Mouse (Mus musculus): ENCODE data around the gene Rnf208. TPM values are rescaled to one million over a fixed set of nuclear protein-coding genes. Genes with fewer than 3 reads are reported as not detected.

The Rnf208 gene
- total and polyA plus RNA-seq, 3 experiments = 0.22 to 54.7 (median 18.4) TPM

DNA sequence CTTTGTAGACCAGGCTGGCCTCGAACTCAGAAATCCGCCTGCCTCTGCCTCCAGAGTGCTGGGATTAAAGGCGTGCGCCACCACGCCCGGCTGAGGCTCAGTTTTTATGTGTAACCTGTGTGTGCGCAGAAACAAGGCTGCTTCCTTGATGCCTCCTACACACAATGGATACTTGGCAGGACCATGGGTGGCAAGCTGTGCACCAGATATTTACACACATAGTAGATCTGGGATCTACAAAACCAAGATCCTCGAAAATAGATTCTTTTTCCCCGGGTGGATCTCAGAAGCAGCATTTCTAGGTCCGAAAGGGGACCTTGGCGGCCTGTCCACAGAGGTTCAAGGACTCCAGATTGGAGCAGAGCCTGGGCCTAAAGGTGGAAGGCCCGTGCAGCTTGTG lies 19.8 kb downstream of the Rnf208 start:
- Histone ChIP-seq H3K36me3 (replicated peaks) (peaks cover 43% of the 10 kb centered on the region), H3K4me1 (ENCODE audit: insufficient read depth, low read depth, low read length) (peaks cover 65% of the 10 kb centered on the region), H3K4me3 (ENCODE audit: low read depth, low read length) (peak overlapping the region; percentile 89), H3K27me3 (ENCODE audit: insufficient read depth, low read length) (no peaks in the 10 kb centered on the region), H3K9me3 (replicated peaks) (no peaks in the 10 kb centered on the region)
- ATAC-seq (ENCODE audit: extremely low read depth, insufficient number of reproducible peaks, low FRiP score, poor library complexity, severe bottlenecking) (no peak), DNase-seq (ENCODE audit: low spot score) (no peak)
- TF ChIP-seq TAL1 (conservative IDR thresholded peaks at IDR 0.05; ENCODE audit: low read depth, low read length) (no peak), POLR2AphosphoS5 (IDR thresholded peaks at IDR 0.05; ENCODE audit: insufficient replicate concordance, low read depth, low read length) (no peak)

DNA sequence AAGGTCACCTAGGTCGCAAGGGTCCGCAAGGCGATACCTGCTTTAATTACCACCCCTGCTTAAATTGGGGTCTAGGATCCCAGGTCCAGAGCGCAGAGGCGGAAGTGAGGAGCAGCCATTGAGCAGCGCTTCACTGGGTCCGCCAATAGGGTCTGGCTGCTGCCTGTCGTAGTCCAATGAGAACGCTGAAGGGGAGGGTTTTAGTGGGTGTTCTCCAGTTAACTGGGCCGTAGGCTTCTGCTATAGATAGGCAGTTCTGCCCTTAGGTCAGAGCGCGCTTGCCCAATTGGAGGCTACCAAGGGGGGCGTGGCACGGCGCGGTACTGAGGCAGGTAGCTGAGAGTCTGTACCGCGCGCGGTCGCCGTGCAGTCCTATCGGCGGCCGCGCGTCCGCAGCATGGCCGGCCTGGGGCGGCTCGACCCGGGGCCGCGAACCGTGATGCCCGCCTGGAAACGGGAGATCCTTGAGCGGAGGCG lies 20.3 kb downstream of the Rnf208 start, which contains the start of gene Tprn:
Gene Tprn (plus strand): TSS at position 328 of the 477 bp plus-strand sequence.
- peak; percentile 98 for ATAC-seq (ENCODE audit: extremely low read depth, insufficient number of reproducible peaks, low FRiP score, poor library complexity, severe bottlenecking)
- H3K27me3 ChIP-seq (ENCODE audit: insufficient read depth, low read length) = no peaks in the 10 kb centered on the region
- H3K36me3 ChIP-seq (replicated peaks) = peaks cover 45% of the 10 kb centered on the region
- peak within 1 kb of the TSS; percentile 89 for H3K4me3 ChIP-seq (ENCODE audit: low read depth, low read length)
- TF ChIP-seq CTCF (IDR thresholded peaks at IDR 0.05; ENCODE audit: low read depth, low read length) = no peak
- no peak for TF ChIP-seq GATA1 (IDR thresholded peaks at IDR 0.05; ENCODE audit: borderline replicate concordance, low read length)
- no peak for TF ChIP-seq GATA2 (IDR thresholded peaks at IDR 0.05; ENCODE audit: borderline replicate concordance, low read depth, low read length)
- TF ChIP-seq POLR2AphosphoS5 (IDR thresholded peaks at IDR 0.05; ENCODE audit: insufficient replicate concordance, low read depth, low read length) = no peak
- no peak for TF ChIP-seq TAL1 (conservative IDR thresholded peaks at IDR 0.05; ENCODE audit: low read depth, low read length)
- DNase-seq (ENCODE audit: low spot score) = peak; percentile 99
- H3K9me3 ChIP-seq (replicated peaks) = no peaks in the 10 kb centered on the region
- H3K4me1 ChIP-seq (ENCODE audit: insufficient read depth, low read depth, low read length) = peaks cover 66% of the 10 kb centered on the region

DNA sequence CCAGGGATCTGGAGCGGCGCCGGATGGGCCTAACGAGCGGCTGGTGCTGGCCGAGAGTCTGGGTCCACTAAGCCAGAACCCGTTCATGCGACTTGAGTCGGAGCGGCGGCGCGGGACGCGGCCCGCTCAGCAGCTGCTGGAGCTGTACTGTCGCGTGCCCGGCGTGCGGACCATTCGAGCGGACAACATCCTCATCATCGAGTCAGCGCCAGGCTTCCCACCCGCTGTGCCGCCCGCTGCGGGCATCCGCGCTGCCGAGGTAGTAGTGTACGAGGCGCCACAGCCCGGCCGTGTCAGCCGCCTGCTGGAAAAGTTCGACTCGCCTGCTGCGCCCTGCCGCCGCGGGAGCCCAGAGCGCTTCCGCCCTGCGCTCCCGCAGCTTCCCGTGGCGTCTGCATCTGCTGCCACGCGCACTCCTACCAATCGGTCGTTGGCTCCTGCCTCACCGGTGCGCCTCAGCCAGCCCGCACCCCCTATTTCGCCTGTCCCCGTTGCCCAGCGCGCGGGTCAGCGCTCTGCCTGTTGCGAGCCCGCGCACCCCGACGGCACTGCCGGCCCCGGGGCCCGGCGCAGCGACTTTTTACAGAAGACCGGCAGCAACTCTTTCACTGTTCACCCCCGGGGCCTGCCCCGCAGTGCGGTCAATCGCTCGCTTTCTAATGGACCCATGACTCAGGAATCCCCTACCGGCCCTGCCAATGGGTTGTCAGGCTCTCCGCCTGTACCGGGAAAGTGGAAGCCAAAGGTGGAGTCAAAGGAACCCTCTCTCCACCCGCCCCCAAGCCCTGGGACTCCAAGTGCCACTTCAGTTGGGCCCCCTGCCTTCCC lies 21.0 kb downstream of the Rnf208 start:
- DNase-seq (ENCODE audit: low spot score) (no peak), ATAC-seq (ENCODE audit: extremely low read depth, insufficient number of reproducible peaks, low FRiP score, poor library complexity, severe bottlenecking) (no peak)
- Histone ChIP-seq H3K4me3 (ENCODE audit: low read depth, low read length) (peak overlapping the region; percentile 89), H3K9me3 (replicated peaks) (no peaks in the 10 kb centered on the region), H3K4me1 (ENCODE audit: insufficient read depth, low read depth, low read length) (peaks cover 70% of the 10 kb centered on the region), H3K36me3 (replicated peaks) (peaks cover 52% of the 10 kb centered on the region), H3K27me3 (ENCODE audit: insufficient read depth, low read length) (no peaks in the 10 kb centered on the region)
- no peak for TF ChIP-seq GATA2 (IDR thresholded peaks at IDR 0.05; ENCODE audit: borderline replicate concordance, low read depth, low read length)
- TF ChIP-seq CTCF (IDR thresholded peaks at IDR 0.05; ENCODE audit: low read depth, low read length) = no peak
- no peak for TF ChIP-seq TAL1 (conservative IDR thresholded peaks at IDR 0.05; ENCODE audit: low read depth, low read length)
- no peak for TF ChIP-seq POLR2AphosphoS5 (IDR thresholded peaks at IDR 0.05; ENCODE audit: insufficient replicate concordance, low read depth, low read length)
- no peak for TF ChIP-seq GATA1 (IDR thresholded peaks at IDR 0.05; ENCODE audit: borderline replicate concordance, low read length)

DNA sequence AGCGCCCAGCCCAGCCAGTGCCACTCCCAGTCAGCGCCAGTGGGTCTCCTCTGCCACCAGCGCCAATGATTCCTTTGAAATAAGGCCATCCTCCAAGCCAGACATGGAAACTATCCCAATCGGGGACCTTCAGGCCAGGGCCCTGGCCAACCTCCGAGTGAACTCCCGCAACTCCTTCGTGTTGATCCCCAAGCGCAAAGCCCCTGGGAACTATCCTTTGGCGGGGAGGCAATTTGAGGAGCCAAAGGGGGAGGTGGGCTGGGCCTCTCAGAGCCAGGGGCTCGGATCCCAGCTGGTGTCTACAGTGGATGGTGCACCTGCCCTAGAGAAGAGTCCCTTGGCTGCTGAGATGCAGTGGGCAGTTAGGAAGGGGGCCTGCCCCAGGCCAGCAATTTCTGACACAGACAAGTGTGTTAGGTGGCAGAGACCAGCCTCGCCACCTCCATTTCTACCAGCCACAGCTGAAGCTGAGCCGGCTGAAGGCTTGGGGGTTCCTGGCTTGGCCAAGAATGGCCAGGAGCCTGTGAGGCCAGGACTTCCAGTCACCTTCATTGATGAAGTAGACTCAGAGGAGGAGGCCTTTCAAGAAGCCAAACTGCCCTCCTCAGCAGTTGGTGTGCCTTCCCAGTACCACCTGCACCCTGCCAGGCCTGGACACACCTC lies 21.7 kb downstream of the Rnf208 start:
- no peaks in the 10 kb centered on the region for H3K27me3 ChIP-seq (ENCODE audit: insufficient read depth, low read length)
- TF ChIP-seq GATA2 (IDR thresholded peaks at IDR 0.05; ENCODE audit: borderline replicate concordance, low read depth, low read length) (no peak), POLR2AphosphoS5 (IDR thresholded peaks at IDR 0.05; ENCODE audit: insufficient replicate concordance, low read depth, low read length) (no peak), TAL1 (conservative IDR thresholded peaks at IDR 0.05; ENCODE audit: low read depth, low read length) (no peak), CTCF (IDR thresholded peaks at IDR 0.05; ENCODE audit: low read depth, low read length) (no peak), GATA1 (IDR thresholded peaks at IDR 0.05; ENCODE audit: borderline replicate concordance, low read length) (no peak)
- no peaks in the 10 kb centered on the region for H3K9me3 ChIP-seq (replicated peaks)
- peak overlapping the region; percentile 89 for H3K4me3 ChIP-seq (ENCODE audit: low read depth, low read length)
- DNase-seq (ENCODE audit: low spot score) = no peak
- H3K36me3 ChIP-seq (replicated peaks) = peaks cover 56% of the 10 kb centered on the region
- ATAC-seq (ENCODE audit: extremely low read depth, insufficient number of reproducible peaks, low FRiP score, poor library complexity, severe bottlenecking) = no peak
- H3K4me1 ChIP-seq (ENCODE audit: insufficient read depth, low read depth, low read length) = peaks cover 74% of the 10 kb centered on the region

DNA sequence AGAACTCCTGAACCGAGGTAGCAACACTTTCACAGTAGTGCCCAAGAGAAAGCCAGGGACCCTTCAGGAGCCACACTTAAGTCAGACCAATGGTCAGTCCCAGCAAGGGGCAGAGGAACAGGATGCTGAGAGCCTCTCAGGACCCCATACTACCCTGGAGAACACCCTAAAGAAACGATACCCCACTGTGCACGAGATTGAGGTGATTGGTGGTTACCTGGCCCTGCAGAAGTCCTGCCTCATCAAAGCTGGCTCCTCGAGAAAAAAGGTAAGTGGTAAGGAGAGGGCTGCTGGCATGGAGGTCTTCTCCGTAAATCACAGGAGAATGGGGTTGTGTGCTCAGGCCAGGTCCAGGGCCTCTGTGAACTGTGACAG lies 22.2 kb downstream of the Rnf208 start:
- H3K27me3 ChIP-seq (ENCODE audit: insufficient read depth, low read length) = no peaks in the 10 kb centered on the region
- H3K4me1 ChIP-seq (ENCODE audit: insufficient read depth, low read depth, low read length) = peaks cover 79% of the 10 kb centered on the region
- TF ChIP-seq GATA2 (IDR thresholded peaks at IDR 0.05; ENCODE audit: borderline replicate concordance, low read depth, low read length) (no peak), POLR2AphosphoS5 (IDR thresholded peaks at IDR 0.05; ENCODE audit: insufficient replicate concordance, low read depth, low read length) (no peak), GATA1 (IDR thresholded peaks at IDR 0.05; ENCODE audit: borderline replicate concordance, low read length) (no peak), CTCF (IDR thresholded peaks at IDR 0.05; ENCODE audit: low read depth, low read length) (no peak), TAL1 (conservative IDR thresholded peaks at IDR 0.05; ENCODE audit: low read depth, low read length) (no peak)
- peaks cover 60% of the 10 kb centered on the region for H3K36me3 ChIP-seq (replicated peaks)
- no peak for ATAC-seq (ENCODE audit: extremely low read depth, insufficient number of reproducible peaks, low FRiP score, poor library complexity, severe bottlenecking)
- DNase-seq (ENCODE audit: low spot score) = no peak
- no peaks in the 10 kb centered on the region for H3K9me3 ChIP-seq (replicated peaks)
- peak overlapping the region; percentile 89; the same call in 1 of the 2 replicates for H3K4me3 ChIP-seq (ENCODE audit: low read depth, low read length)

DNA sequence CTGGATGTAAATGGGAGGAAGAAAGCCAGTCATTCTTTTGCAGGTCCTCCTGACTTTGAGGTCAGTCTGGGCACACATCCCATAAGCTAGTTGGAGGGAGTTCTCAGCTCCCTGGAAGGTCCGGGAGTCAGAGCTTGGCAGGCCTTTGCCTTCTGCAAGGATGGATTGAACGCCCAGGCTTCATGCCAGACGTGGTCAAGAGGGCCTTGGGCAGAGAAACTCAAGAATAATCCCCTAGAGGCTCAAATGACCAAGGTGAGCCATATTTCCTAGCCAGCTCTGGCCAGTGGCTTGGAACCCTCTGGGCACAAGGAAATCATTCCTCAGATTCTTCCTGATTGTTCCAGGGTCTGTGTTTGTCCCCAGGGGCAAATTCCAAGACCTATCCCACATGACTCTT lies 22.8 kb downstream of the Rnf208 start:
- Histone ChIP-seq H3K36me3 (replicated peaks) (peaks cover 63% of the 10 kb centered on the region), H3K4me3 (ENCODE audit: low read depth, low read length) (peak overlapping the region; percentile 89; the same call in 1 of the 2 replicates), H3K4me1 (ENCODE audit: insufficient read depth, low read depth, low read length) (peaks cover 83% of the 10 kb centered on the region), H3K27me3 (ENCODE audit: insufficient read depth, low read length) (no peaks in the 10 kb centered on the region), H3K9me3 (replicated peaks) (no peaks in the 10 kb centered on the region)
- DNase-seq (ENCODE audit: low spot score) = no peak
- no peak for ATAC-seq (ENCODE audit: extremely low read depth, insufficient number of reproducible peaks, low FRiP score, poor library complexity, severe bottlenecking)
- TF ChIP-seq GATA2 (IDR thresholded peaks at IDR 0.05; ENCODE audit: borderline replicate concordance, low read depth, low read length) (no peak), POLR2AphosphoS5 (IDR thresholded peaks at IDR 0.05; ENCODE audit: insufficient replicate concordance, low read depth, low read length) (no peak), CTCF (IDR thresholded peaks at IDR 0.05; ENCODE audit: low read depth, low read length) (no peak), GATA1 (IDR thresholded peaks at IDR 0.05; ENCODE audit: borderline replicate concordance, low read length) (no peak), TAL1 (conservative IDR thresholded peaks at IDR 0.05; ENCODE audit: low read depth, low read length) (no peak)

Measured in G1E (cell line).